Mouse (Mus musculus) liver, embryonic 16.5 days (tissue): ENCODE data around the gene Rnf114. TPM values are rescaled to one million over a fixed set of nuclear protein-coding genes. Genes with fewer than 3 reads are reported as not detected.
A peak's percentile ranks its signal among the peaks of the same experiment; 100 is the strongest.

ENCODE experiments used
- ATAC-seq: fragments of 200-750 bp; cut with Nextera tagmentation; 2 replicates; pipeline ENCODE4 v1.8.0; 2017; ENCODE audit warnings: low read depth, mild to moderate bottlenecking, moderate number of reproducible peaks, moderate library complexity
- H3K27ac ChIP-seq: fragments of 300-500 bp; sonication (generic); 2 replicates; pipeline ENCODE4 v1.5.1; 2014; ENCODE audit warnings: mild to moderate bottlenecking, low read length
- H3K27me3 ChIP-seq: fragments of 300-500 bp; sonication (generic); 2 replicates; pipeline ENCODE4 v1.6.1; 2014; ENCODE audit warnings: low read depth, low read length, mixed read lengths; ENCODE audit not compliant: control insufficient read depth, insufficient read depth
- H3K36me3 ChIP-seq: fragments of 300-500 bp; sonication (generic); 2 replicates; pipeline ENCODE4 v1.6.1; 2014; ENCODE audit warnings: mild to moderate bottlenecking; ENCODE audit not compliant: control insufficient read depth, insufficient read depth
- H3K4me1 ChIP-seq: fragments of 300-500 bp; sonication (generic); 2 replicates; pipeline ENCODE4 v1.6.1; 2014; ENCODE audit warnings: low read depth, low read length, mixed read lengths; ENCODE audit not compliant: control insufficient read depth
- H3K4me2 ChIP-seq: fragments of 300-500 bp; sonication (generic); 2 replicates; pipeline ENCODE4 v1.6.1; 2014; ENCODE audit warnings: low read depth, low read length, mixed read lengths
- H3K4me3 ChIP-seq: fragments of 300-500 bp; sonication (generic); 2 replicates; pipeline ENCODE4 v1.5.1; 2014; ENCODE audit warnings: low read depth, mild to moderate bottlenecking, low read length
- H3K9ac ChIP-seq: fragments of 300-500 bp; sonication (generic); 2 replicates; pipeline ENCODE4 v1.6.1; 2014; ENCODE audit warnings: low read depth, low read length
- H3K9me3 ChIP-seq: fragments of 300-500 bp; sonication (generic); replicated peaks from 2 replicates; pipeline ENCODE4 v1.6.1; 2016; ENCODE audit warnings: low read length; ENCODE audit not compliant: control insufficient read depth
- WGBS: fragments of 180-500 bp; shearing (Covaris S2); extraction: QIAGEN DNeasy Blood & Tissue Kit; methylation state at CpG from one replicate; pipeline ENCODE4 v1.1.7; 2014; ENCODE audit not compliant: insufficient replicate concordance; 5-methylcytosine and 5-hydroxymethylcytosine counted together
- polyA plus RNA-seq: library from polyadenylated mRNA; unstranded; fragments of >200 nt; fragmentation: Nextera tagmentation; extraction: Ambion mirVana; gene quantifications from 2 replicates; pipeline ENCODE4 v1.2.1, GENCODE M21; 2015

Gene Rnf114
- polyA plus RNA-seq, 1 experiment from 2014 or later = 36.7 TPM

GRCm38 (mm10) chr2:167490813-167491525 lies 1.5 kb upstream of the Rnf114 start:
- H3K27ac ChIP-seq = no peak overlapping the region
- H3K9ac ChIP-seq = peak overlapping the region; percentile 95
- peaks cover 23% of the 10 kb centered on the region for H3K4me1 ChIP-seq
- H3K4me3 ChIP-seq = peak overlapping the region; percentile 96
- no peaks in the 10 kb centered on the region for H3K9me3 ChIP-seq
- no peaks in the 10 kb centered on the region for H3K27me3 ChIP-seq
- ATAC-seq = no peak
- WGBS = 66% methylated on average over 4 of the region's 4 CpGs
- peak overlapping the region; percentile 93 for H3K4me2 ChIP-seq
- H3K36me3 ChIP-seq = no peaks in the 10 kb centered on the region

- peak; percentile 93 for ATAC-seq
- Histone ChIP-seq H3K9ac (peak within 1 kb of the TSS; percentile 95), H3K9me3 (no peaks in the 10 kb centered on the region), H3K4me3 (peak within 1 kb of the TSS; percentile 96), H3K27ac (peak within 1 kb of the TSS; percentile 95), H3K27me3 (no peaks in the 10 kb centered on the region), H3K4me2 (peak within 1 kb of the TSS; percentile 93), H3K36me3 (no peaks in the 10 kb centered on the region), H3K4me1 (peaks cover 23% of the 10 kb centered on the region)
- WGBS = 2% methylated on average over 63 of the region's 63 CpGs
These were observed 530 bp downstream of the Rnf114 start, which contains the start of gene Spata2 for GRCm38 (mm10) chr2:167492713-167493636. Spata2 (minus strand) TSS chr2:167492887.

DNA sequence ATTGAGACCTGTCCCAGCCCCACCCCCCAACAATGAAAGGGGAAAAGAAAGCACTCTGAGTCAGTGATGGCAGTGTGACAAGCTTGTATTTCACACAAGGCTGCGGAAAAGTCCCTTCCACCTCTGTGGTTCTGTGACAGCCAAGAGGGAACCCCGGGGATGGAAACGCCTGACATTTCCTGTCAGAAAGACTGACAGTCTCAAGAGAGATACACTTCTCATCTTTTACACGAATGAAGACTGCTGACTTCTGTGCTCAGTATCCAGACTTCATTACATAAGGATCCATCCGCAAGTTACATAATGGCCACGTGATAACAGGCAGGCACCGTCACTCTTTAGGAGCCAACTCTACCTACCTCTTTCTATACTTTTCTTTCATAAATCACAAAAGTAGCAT lies 4.0 kb downstream of the Rnf114 start:
- H3K27ac ChIP-seq = no peak overlapping the region
- no peaks in the 10 kb centered on the region for H3K27me3 ChIP-seq
- no peak overlapping the region for H3K9ac ChIP-seq
- H3K4me1 ChIP-seq = peaks cover 14% of the 10 kb centered on the region
- H3K9me3 ChIP-seq = no peaks in the 10 kb centered on the region
- no peak for ATAC-seq
- no peak overlapping the region for H3K4me3 ChIP-seq
- no peaks in the 10 kb centered on the region for H3K36me3 ChIP-seq
- H3K4me2 ChIP-seq = no peak overlapping the region
- 54% methylated on average over 7 of the region's 7 CpGs for WGBS

DNA sequence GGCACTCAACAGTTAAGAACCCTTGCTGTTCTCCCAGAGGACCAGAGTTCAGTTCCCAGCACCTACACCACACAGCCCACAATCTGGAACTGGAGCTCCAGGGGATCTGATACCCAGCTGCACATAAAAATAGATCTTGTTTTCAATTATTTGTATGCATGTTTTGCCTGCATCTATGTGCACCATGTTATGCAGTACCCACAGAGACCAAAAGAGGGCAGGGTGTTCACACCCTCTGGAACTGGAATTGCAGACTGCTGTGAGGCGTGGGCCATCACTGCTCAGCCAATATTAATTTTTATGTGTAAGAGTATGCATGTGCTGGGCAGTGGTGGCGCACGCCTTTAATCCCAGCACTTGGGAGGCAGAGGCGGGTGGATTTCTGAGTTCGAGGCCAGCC lies 4.8 kb downstream of the Rnf114 start:
- H3K9ac ChIP-seq = no peak overlapping the region
- no peaks in the 10 kb centered on the region for H3K36me3 ChIP-seq
- H3K4me3 ChIP-seq = no peak overlapping the region
- H3K9me3 ChIP-seq = no peaks in the 10 kb centered on the region
- H3K27me3 ChIP-seq = no peaks in the 10 kb centered on the region
- 60% methylated on average over 5 of the region's 5 CpGs for WGBS
- H3K4me2 ChIP-seq = no peak overlapping the region
- no peak overlapping the region for H3K27ac ChIP-seq
- H3K4me1 ChIP-seq = peaks cover 7% of the 10 kb centered on the region
- ATAC-seq = no peak

DNA sequence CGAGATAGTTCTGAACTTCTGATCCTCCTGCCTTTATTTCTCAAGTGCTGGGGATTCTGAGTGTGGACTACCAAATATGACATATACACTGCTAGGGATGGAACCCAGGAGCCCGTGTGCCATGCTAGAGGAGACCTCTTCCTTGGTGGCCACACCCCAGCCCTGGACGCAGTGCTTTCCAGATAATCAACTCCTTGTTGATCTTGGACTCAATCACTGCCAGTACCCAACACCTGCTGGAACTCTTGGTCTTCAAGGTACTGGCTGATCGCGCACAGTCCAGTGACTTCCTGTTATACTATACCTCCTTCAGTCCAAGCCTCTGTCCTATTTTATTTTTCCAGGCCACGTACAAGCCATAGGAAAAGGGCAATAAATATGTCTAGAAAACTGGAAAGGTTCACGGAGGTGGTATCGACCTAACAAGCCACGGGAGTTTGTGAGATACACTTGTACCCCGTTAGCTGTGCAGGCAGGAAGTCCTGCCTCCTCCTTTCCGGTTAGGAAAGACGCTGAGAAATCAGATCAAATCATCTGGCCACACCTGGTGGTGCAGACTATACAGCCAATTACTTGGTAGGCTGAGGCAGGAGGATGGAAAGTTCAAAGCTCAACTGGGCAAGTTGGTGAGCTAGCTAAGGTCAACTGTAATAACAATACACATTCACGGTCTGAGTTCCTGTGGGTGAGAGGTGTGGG lies 10.3 kb downstream of the Rnf114 start:
- peaks cover 4% of the 10 kb centered on the region; the same call in 1 of the 2 replicates for H3K36me3 ChIP-seq
- WGBS = 30% methylated on average over 13 of the region's 13 CpGs
- H3K9me3 ChIP-seq = no peaks in the 10 kb centered on the region
- peaks cover 29% of the 10 kb centered on the region for H3K4me1 ChIP-seq
- peak overlapping the region; percentile 95 for H3K9ac ChIP-seq
- ATAC-seq = peak; percentile 52
- H3K27me3 ChIP-seq = no peaks in the 10 kb centered on the region
- peak overlapping the region; percentile 88 for H3K27ac ChIP-seq
- H3K4me3 ChIP-seq = peak overlapping the region; percentile 94
- peak overlapping the region; percentile 67 for H3K4me2 ChIP-seq

DNA sequence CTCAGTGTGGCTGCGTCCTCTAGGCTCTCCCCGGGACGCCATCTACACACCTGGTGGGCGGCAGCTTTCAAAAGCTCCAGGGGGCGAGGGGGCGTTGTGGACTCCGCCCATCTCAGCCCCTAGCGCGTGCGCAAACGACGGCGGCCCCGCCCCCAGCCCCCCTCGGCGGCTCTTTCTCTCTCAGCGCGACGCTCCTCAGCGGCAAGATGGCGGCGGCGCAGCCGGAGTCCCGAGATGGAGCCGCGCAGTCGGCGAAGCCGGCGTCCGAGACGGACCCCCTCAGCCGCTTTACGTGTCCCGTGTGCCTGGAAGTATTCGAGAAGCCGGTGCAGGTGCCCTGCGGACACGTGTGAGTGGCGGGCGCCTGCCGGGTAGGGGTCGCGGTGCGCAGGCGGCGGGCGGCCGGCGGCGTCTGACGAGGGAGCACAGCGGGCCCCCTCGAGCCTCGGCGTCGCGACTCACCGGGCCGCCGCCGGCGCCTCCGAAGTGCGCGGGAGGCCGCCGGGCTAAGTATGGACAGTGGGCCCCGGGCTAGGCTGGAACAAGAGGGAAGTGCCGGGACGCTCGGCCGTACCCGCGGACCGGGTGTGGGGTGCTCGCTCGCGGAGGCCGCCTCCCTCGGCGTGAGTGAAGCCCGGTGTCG lies 10.9 kb downstream of the Rnf114 start:
- H3K4me2 ChIP-seq = peak overlapping the region; percentile 67
- H3K4me3 ChIP-seq = peak overlapping the region; percentile 94
- H3K4me1 ChIP-seq = peaks cover 29% of the 10 kb centered on the region
- no peaks in the 10 kb centered on the region for H3K9me3 ChIP-seq
- WGBS = under 1% methylated on average over 75 of the region's 85 CpGs
- H3K9ac ChIP-seq = peak overlapping the region; percentile 95
- H3K27ac ChIP-seq = peak overlapping the region; percentile 88
- peak; percentile 81 for ATAC-seq
- H3K36me3 ChIP-seq = peaks cover 4% of the 10 kb centered on the region; the same call in 1 of the 2 replicates
- H3K27me3 ChIP-seq = no peaks in the 10 kb centered on the region

DNA sequence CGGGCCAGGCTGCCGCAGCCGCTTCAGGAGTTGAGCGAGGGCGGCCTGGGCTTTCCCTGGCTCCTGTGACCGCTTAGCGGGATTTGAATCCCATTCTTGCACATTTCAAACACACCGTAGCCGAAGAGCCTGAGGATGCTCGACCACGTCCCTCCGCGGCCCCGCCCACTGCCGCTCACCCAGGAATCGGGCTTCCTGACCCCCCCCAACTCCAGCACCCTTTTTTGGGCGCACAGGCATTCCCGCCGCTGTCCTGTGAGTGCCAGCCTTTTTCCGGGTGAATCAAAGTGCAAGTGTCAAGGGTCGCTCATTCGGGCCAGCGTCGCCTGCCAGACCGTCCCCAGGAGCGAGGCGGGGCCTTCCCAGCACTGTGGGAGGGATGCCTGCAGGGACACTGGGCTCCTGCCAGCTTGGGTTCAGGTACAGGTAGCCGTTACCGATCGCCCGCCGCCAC lies 11.5 kb downstream of the Rnf114 start:
- Histone ChIP-seq H3K4me1 (peaks cover 29% of the 10 kb centered on the region), H3K4me3 (peak overlapping the region; percentile 94), H3K36me3 (peaks cover 8% of the 10 kb centered on the region), H3K9ac (peak overlapping the region; percentile 95), H3K9me3 (no peaks in the 10 kb centered on the region), H3K4me2 (peak overlapping the region; percentile 67), H3K27ac (peak overlapping the region; percentile 88), H3K27me3 (no peaks in the 10 kb centered on the region)
- peak; percentile 60 for ATAC-seq
- WGBS = 2% methylated on average over 32 of the region's 32 CpGs

DNA sequence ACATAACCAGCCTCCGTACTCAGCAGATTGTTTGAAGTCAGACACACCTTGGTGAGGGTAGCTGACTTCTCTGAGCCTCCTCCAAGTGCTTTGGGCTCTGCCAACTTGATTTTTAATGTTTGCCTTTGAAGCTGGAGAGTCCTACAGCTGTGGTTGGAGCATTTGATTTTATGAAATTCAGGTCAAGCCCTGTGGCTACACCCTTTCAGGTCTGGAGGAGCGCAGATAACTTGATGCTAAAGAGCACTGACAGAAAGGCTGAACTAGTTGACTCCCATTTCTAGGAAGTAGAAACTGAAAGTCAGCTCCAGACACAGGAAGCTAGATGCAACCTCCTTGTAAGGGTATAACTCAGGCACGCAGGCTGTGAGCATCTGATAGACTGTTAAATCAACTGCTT lies 12.7 kb downstream of the Rnf114 start:
- peak; percentile 4; the same call in 1 of the 2 replicates for ATAC-seq
- 36% methylated on average over 3 of the region's 3 CpGs for WGBS
- H3K9me3 ChIP-seq = no peaks in the 10 kb centered on the region
- H3K4me2 ChIP-seq = peak overlapping the region; percentile 67
- H3K4me1 ChIP-seq = peaks cover 32% of the 10 kb centered on the region
- no peak overlapping the region; the same call in 1 of the 2 replicates for H3K9ac ChIP-seq
- H3K4me3 ChIP-seq = peak overlapping the region; percentile 14; the same call in 1 of the 2 replicates
- peak overlapping the region; percentile 14 for H3K27ac ChIP-seq
- no peaks in the 10 kb centered on the region for H3K27me3 ChIP-seq
- peaks cover 8% of the 10 kb centered on the region for H3K36me3 ChIP-seq
